Mouse (Mus musculus) lung, postnatal 0 days (tissue): ENCODE results near the gene Steap4.

Source experiments
- CTCF ChIP-seq: IDR thresholded peaks from 2 replicates; pipeline ENCODE4 v1.5.1; 2016; ENCODE audit warnings: antibody characterized with exemption, mild to moderate bottlenecking
- EP300 ChIP-seq: IDR thresholded peaks from 2 replicates; pipeline ENCODE4 v1.6.1; 2016; ENCODE audit warnings: antibody characterized with exemption, mild to moderate bottlenecking, control low read depth

- TF ChIP-seq EP300 (no peak), CTCF (peak; percentile 71)
These were observed 36.3 kb downstream of the Steap4 start for GRCm38 (mm10) chr5:7996401-7997044.
